Mouse (Mus musculus): ENCODE measurements around the gene Tnk1. TPM values are rescaled to one million over a fixed set of nuclear protein-coding genes. Genes with fewer than 3 reads are reported as not detected.
A peak's percentile ranks its signal among the peaks of the same experiment; 100 is the strongest.

Gene Tnk1
- polyA plus RNA-seq, 1 experiment from 2014 or later, result 0.69 TPM

- 0 out of 2 replicates have a peak, but pooled peaks cover 13% of the 10 kb centered on the region for H3K36me3 ChIP-seq (replicated peaks; ENCODE audit: insufficient read depth, low read length)
- no peaks in the 10 kb centered on the region for H3K9me3 ChIP-seq (ENCODE audit: low read length)
- H3K27me3 ChIP-seq (ENCODE audit: insufficient read depth, low read length), result no peaks in the 10 kb centered on the region
- peak overlapping the region; percentile 31; the same call in 1 of the 2 replicates for H3K4me2 ChIP-seq (ENCODE audit: low read depth, low read length)
- H3K4me3 ChIP-seq (ENCODE audit: low read depth, low read length), result no peak overlapping the region
- ATAC-seq (peak; percentile 57), DNase-seq (no peak)
- no peak overlapping the region for H3K9ac ChIP-seq (replicated peaks)
- WGBS (ENCODE audit: insufficient replicate concordance), result 39% methylated on average over 8 of the region's 8 CpGs
- H3K4me1 ChIP-seq (ENCODE audit: insufficient read depth), result peaks cover 18% of the 10 kb centered on the region
- 0 out of 2 replicates have a peak overlapping the region, but pooled peaks have one; percentile 7 for H3K27ac ChIP-seq (ENCODE audit: low read depth)
- TF ChIP-seq CTCF (IDR thresholded peaks at IDR 0.05; ENCODE audit: low read depth) (peak; percentile 72), EP300 (IDR thresholded peaks at IDR 0.05; ENCODE audit: low read depth) (no peak; the same call in 1 of the 2 replicates)
Measured at GRCm38 (mm10) chr11:69886907-69887635, 28.5 kb upstream of the Tnk1 start.

DNA sequence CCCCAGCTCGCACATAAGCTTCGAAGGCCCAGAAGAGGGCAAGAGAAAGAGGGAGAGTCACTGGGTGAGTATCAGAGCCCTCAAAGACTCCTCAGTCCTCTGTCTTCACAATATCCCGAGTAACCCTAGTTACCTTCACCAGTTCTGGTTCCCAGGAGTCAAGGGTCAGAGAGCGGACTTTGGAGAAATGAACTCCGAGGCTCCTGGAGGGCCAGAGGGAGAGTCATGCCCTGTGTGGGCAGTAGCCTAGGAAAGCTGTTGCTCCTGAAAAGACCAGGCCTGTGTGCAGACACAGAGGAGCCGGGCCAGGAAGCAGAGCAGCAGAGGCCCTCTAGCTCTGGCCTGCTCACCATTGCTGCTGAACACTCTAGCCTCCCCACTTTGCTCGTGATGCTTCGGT lies 26.1 kb upstream of the Tnk1 start:
- H3K36me3 ChIP-seq (replicated peaks; ENCODE audit: insufficient read depth, low read length), result 0 out of 2 replicates have a peak, but pooled peaks cover 11% of the 10 kb centered on the region
- H3K27me3 ChIP-seq (ENCODE audit: insufficient read depth, low read length), result no peaks in the 10 kb centered on the region
- WGBS (ENCODE audit: insufficient replicate concordance), result 80% methylated on average over 8 of the region's 8 CpGs
- DNase-seq (no peak), ATAC-seq (no peak)
- no peak overlapping the region for H3K9ac ChIP-seq (replicated peaks)
- peaks cover 30% of the 10 kb centered on the region for H3K4me1 ChIP-seq (ENCODE audit: insufficient read depth)
- no peak overlapping the region for H3K4me3 ChIP-seq (ENCODE audit: low read depth, low read length)
- no peak overlapping the region for H3K27ac ChIP-seq (ENCODE audit: low read depth)
- H3K9me3 ChIP-seq (ENCODE audit: low read length), result no peaks in the 10 kb centered on the region
- TF ChIP-seq CTCF (IDR thresholded peaks at IDR 0.05; ENCODE audit: low read depth), result no peak
- TF ChIP-seq EP300 (IDR thresholded peaks at IDR 0.05; ENCODE audit: low read depth), result no peak
- no peak overlapping the region for H3K4me2 ChIP-seq (ENCODE audit: low read depth, low read length)

DNA sequence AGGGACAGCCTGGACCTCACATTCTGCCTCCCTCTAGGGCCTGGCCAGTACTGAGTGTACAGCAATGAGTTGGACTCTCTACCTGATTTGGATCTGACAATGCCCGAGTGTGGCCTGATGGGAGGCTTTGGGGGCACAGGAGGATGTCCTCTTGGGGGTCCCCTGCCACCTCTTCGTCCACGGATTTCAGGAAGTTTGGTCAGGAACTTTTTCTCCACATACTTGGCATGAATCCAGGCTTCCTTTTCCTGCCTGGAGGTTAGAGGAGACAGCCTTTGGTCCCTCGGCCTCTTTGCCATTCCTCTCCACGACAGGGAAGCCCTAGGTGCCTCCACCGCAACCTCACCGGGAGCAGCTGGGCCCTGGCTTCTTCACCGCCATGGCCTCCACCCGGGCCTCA lies 25.7 kb upstream of the Tnk1 start:
- H3K4me3 ChIP-seq (ENCODE audit: low read depth, low read length), result no peak overlapping the region
- no peaks in the 10 kb centered on the region for H3K9me3 ChIP-seq (ENCODE audit: low read length)
- H3K9ac ChIP-seq (replicated peaks), result no peak overlapping the region
- H3K36me3 ChIP-seq (replicated peaks; ENCODE audit: insufficient read depth, low read length), result 0 out of 2 replicates have a peak, but pooled peaks cover 11% of the 10 kb centered on the region
- H3K4me2 ChIP-seq (ENCODE audit: low read depth, low read length), result no peak overlapping the region
- no peak overlapping the region for H3K27ac ChIP-seq (ENCODE audit: low read depth)
- peaks cover 34% of the 10 kb centered on the region for H3K4me1 ChIP-seq (ENCODE audit: insufficient read depth)
- H3K27me3 ChIP-seq (ENCODE audit: insufficient read depth, low read length), result no peaks in the 10 kb centered on the region
- DNase-seq, result no peak
- TF ChIP-seq CTCF (IDR thresholded peaks at IDR 0.05; ENCODE audit: low read depth) (no peak), EP300 (IDR thresholded peaks at IDR 0.05; ENCODE audit: low read depth) (no peak)
- no peak for ATAC-seq
- 66% methylated on average over 9 of the region's 9 CpGs for WGBS (ENCODE audit: insufficient replicate concordance)

GRCm38 (mm10) chr11:69883527-69884151 lies 25.1 kb upstream of the Tnk1 start:
- WGBS (ENCODE audit: insufficient replicate concordance), result 61% methylated on average over 8 of the region's 8 CpGs
- Histone ChIP-seq H3K9me3 (ENCODE audit: low read length) (no peaks in the 10 kb centered on the region), H3K36me3 (replicated peaks; ENCODE audit: insufficient read depth, low read length) (0 out of 2 replicates have a peak, but pooled peaks cover 11% of the 10 kb centered on the region), H3K27me3 (ENCODE audit: insufficient read depth, low read length) (no peaks in the 10 kb centered on the region), H3K27ac (ENCODE audit: low read depth) (no peak overlapping the region), H3K9ac (replicated peaks) (no peak overlapping the region), H3K4me1 (ENCODE audit: insufficient read depth) (peaks cover 40% of the 10 kb centered on the region), H3K4me2 (ENCODE audit: low read depth, low read length) (no peak overlapping the region), H3K4me3 (ENCODE audit: low read depth, low read length) (no peak overlapping the region)
- DNase-seq, result no peak
- TF ChIP-seq EP300 (IDR thresholded peaks at IDR 0.05; ENCODE audit: low read depth), result no peak
- TF ChIP-seq CTCF (IDR thresholded peaks at IDR 0.05; ENCODE audit: low read depth), result no peak
- no peak for ATAC-seq

DNA sequence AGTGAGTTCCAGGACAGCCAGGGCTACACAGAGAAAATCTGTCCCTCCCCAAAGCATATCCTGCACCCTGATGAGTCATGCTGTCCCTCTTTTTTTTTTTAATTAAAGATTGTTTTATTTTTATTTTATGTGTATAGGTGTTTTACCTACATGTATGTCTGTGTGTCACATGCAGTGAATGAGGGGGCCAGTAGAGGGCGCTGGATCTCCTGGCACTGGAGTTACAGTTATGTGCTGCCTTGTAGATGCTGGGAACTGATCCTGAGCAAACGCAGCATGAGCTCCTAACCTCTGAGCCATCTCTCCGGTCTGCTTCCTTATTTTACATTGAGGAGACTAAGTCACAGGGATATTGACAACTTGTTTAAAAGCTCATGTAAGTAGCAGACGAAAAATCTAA lies 24.5 kb upstream of the Tnk1 start:
- Histone ChIP-seq H3K9me3 (ENCODE audit: low read length) (no peaks in the 10 kb centered on the region), H3K27me3 (ENCODE audit: insufficient read depth, low read length) (no peaks in the 10 kb centered on the region), H3K4me2 (ENCODE audit: low read depth, low read length) (no peak overlapping the region), H3K27ac (ENCODE audit: low read depth) (no peak overlapping the region), H3K4me1 (ENCODE audit: insufficient read depth) (peaks cover 42% of the 10 kb centered on the region), H3K36me3 (replicated peaks; ENCODE audit: insufficient read depth, low read length) (0 out of 2 replicates have a peak, but pooled peaks cover 11% of the 10 kb centered on the region), H3K4me3 (ENCODE audit: low read depth, low read length) (no peak overlapping the region), H3K9ac (replicated peaks) (no peak overlapping the region)
- TF ChIP-seq CTCF (IDR thresholded peaks at IDR 0.05; ENCODE audit: low read depth) (peak; percentile 71), EP300 (IDR thresholded peaks at IDR 0.05; ENCODE audit: low read depth) (no peak)
- ATAC-seq (no peak), DNase-seq (peak; percentile 66)
- WGBS (ENCODE audit: insufficient replicate concordance), result 71% methylated on average over 4 of the region's 4 CpGs

Data from liver, postnatal 0 days (tissue).